Mouse (Mus musculus): ENCODE measurements at regions not wholly inside any gene's neighbourhood (a gene's known extent, or its start where the extent isn't known, plus 50 kb on each side); places are given as distances from the start of the nearest gene placed in this dataset.

- no peak for DNase-seq
These were observed 573.9 kb upstream of the Cblb start for GRCm38 (mm10) chr16:51457166-51457565.

DNA sequence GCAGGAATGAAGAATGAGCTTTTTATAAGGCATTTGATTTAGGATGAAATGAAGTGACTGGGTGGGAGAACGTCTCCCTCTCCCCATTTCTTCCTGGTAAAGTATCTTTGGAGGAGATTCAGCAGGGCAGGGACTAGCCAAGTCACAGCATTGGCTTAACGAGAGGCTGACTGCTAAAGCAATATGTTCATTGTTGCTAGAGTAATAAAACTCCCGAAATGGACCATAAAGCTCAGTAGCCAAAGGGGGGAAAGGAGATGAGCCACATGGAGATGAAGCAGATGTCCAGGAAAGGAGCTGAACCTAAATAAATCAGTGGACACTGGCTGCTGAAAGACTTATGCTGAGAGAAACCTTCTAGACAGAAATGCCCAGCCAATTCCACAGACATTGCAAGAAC, 555.3 kb upstream of the Cblb start:
- DNase-seq = no peak

GRCm38 (mm10) chr16:51496096-51496495, 534.9 kb upstream of the Cblb start:
- no peak for DNase-seq

DNA sequence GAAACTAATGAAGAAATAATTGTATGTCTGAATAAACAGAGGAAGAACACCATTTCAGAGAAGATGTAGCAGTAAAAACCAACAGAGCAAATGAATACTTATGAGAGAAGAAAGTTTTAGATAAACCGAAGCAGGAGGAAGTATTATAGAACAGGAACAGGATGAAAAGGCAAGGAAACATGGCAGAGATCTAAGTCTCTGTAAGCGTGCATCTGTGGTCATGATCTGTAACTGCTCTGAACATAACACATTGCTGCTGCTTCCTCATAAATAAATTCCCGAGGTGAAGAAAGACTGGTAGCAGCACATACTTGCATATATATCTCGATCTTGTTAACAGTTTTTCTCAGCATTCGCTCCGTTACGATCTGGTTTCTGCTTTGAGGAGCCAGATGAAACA, 533.2 kb upstream of the Cblb start:
- DNase-seq = no peak

DNA sequence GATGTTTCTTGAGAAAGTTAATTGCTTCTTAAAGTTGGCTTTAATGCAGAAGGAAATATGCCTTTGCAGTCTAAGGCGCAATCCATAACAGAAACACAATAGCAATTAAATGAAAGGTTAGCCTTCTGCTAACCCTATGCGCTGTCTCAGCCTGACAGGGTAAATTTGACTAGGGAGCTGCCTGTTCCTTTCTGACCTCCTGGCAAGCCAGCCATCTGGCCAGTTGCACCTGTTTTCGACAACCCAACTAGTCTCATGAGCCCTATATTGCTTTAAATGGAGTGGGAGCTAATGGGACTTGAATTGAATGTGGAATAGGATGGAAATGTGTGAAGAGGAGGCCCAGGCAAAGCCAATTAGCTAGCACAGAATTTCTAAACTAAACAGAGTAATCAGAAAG, 513.9 kb upstream of the Cblb start:
- no peak for DNase-seq

- no peak for DNase-seq
These were observed 510.3 kb upstream of the Cblb start for GRCm38 (mm10) chr16:51520762-51521161.

DNA sequence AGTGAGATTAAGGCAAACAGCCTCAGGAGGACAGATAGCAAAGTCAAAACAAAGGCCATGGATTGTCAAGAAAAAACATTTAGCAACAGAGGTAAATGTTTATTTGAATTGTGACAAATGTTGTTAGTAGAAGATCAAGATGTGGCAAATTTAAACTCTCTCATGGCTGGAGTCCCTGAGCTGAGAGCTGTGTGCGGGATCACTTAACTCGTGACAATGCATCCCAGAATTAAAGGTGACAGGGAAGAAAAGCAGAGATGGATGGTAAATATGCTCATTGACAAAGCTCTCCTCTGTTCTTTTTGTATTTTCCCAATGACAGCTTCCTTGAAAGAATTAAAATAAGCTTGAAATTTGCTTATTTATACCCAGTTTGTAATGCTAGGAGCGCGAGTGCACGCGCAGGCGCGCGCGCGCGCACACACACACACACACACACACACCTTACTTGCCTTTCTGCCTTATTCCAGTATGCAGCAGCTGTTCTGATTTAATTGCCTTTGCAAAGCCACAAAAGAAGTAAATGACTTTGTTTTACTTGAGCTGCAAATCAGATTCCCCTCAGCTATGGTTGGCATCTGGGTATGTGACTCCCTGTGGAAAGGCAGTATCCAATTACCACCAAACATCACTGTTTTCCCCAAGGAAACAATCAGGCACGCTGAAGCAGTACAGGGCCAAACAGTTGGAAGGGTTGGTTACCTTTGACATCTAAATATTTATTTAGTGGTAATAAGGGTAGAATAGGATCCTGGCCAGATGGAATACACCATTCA, 509.5 kb upstream of the Cblb start:
- no peak for DNase-seq

GRCm38 (mm10) chr16:51524023-51524422, 507.0 kb upstream of the Cblb start:
- DNase-seq = no peak

DNA sequence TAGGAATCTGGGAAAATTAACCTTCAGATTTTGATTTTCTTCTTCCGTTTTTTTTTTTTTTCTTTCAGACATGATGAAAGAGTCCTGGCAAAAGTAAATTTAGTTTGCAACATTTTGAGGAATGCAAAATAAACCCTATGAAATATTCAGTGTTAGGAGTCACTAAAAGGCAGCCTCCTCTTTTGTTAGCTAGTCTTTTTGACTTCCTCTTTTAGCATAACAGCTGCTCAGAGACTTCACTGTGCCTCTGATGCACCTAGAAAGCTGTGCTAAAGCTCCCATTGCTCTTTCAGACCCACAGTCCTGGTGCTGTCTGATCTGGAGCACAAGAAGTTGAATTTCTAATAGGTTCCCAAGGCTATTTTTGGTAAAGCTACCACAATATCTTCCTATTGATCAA, 498.5 kb upstream of the Cblb start:
- no peak for DNase-seq

GRCm38 (mm10) chr16:51543769-51544168, 487.3 kb upstream of the Cblb start:
- no peak for DNase-seq

DNA sequence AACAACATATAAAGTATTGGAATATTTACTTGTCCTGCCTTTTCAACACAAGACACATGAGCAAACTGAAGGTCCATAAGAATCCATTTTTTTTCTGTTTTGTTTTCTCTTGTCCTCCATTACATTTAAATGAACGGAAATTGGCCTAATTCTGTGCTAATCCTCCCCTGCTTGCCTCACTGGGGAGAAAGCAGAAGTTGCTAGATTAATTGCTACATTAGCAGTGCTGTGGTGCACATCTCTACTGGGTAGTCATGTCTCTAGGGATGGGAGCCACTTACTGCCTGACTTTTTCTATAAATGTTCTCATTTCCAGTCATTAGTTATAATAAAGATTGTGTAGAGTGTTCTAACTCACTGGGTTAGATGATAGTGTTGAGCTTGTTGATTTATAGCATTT, 484.0 kb upstream of the Cblb start:
- no peak for DNase-seq

- no peak for DNase-seq
These were observed 468.0 kb upstream of the Cblb start for GRCm38 (mm10) chr16:51562866-51563658.

GRCm38 (mm10) chr16:51564064-51564463, 467.0 kb upstream of the Cblb start:
- DNase-seq = no peak

GRCm38 (mm10) chr16:51577915-51578593, 453.0 kb upstream of the Cblb start:
- no peak for DNase-seq

DNA sequence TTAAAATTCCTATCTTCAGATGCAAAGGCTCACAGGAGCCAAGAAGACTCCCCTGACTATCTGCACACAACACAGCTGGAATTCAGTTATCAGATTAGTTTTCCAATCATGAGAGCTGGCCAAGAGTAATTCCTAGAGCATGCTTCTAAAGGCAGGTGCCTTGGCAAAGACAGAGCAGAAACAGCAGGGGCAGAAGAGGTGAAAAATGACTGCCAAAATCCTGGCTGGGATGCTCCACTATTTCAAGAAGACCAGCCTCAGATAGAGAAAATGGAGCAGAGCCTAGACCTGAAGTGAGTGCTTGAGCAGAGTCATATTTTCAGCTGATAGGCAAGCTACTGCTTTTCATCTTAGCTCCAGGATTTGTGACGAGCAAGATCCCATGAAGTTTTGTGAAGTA, 450.5 kb upstream of the Cblb start:
- no peak for DNase-seq

- no peak for DNase-seq
These were observed 441.1 kb upstream of the Cblb start for GRCm38 (mm10) chr16:51589924-51590397.

GRCm38 (mm10) chr16:51617579-51617978, 413.4 kb upstream of the Cblb start:
- DNase-seq = no peak

DNA sequence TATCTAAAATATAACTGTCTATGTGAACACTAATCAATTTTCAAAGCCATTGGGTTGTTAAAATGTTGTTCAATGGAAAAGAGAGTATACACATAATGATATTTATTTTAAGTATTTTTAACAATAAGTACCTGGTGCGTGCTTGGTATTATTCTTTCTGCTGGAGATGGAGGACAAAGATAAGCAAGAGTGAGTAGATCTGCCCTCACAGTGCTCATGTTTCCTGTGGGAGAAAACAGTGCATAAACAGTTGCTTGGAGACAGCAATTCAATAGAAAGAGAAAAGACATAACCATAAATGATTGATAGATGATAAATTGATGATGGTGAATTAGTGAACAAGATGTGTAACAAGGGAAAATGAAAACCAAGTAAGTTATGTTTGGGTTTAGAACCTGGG, 384.4 kb upstream of the Cblb start:
- no peak for DNase-seq

GRCm38 (mm10) chr16:51650100-51650499, 380.9 kb upstream of the Cblb start:
- DNase-seq = no peak

DNA sequence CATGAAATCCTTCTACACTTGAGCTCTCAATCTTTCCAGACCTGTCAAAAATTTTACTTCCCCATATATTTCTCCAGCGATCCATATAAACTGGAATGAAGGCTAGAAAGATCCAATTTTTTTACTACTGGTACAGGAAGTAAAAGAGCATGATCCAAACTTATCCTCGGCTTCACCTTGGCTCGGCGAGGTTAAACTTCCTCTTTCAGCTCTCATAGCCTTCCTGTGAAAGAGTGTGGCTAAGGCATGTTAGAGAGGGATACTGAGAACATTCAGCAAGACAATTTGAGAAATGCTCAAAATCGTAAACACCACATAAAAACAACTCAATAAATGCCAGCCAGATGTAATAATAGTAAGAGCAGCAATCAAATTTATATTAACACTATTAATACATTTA, 380.3 kb upstream of the Cblb start:
- DNase-seq = no peak

DNA sequence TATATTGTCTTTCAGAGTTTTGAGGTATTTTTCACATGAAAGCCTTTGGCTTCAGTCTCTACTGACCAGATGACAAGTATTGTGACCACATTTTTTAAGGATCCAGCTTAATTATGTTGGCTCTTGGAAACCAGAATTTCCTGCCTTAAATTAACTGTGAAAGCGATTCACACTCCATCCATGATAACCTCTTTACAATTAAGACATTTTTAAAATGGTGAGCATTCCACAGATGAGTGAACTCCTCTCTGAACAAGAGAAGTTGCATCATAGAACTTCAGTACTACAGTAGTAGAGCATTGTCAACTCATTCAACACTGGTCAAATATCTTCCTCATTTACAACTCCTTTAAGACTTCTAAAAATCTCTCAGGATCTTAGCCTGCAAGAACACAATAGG, 369.3 kb upstream of the Cblb start:
- no peak for DNase-seq

DNA sequence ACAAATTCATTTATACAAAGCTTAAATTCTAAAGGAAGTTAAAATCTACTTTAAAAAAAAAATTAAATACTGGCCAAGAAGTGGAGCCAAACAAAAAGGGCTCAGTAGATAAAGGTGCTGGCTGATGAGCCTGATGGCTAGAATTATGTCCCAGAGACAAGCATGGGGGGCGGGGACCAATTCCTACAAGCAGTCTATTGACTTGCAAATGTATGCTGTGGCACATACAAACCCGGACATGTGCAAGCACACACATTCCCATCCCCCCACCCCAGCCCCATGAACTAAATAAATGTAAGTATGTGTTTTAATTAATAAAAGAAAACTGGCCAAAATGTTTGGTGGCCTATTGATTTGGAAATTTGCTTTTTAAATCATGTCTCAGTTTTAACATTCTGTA, 366.7 kb upstream of the Cblb start:
- DNase-seq = no peak

DNA sequence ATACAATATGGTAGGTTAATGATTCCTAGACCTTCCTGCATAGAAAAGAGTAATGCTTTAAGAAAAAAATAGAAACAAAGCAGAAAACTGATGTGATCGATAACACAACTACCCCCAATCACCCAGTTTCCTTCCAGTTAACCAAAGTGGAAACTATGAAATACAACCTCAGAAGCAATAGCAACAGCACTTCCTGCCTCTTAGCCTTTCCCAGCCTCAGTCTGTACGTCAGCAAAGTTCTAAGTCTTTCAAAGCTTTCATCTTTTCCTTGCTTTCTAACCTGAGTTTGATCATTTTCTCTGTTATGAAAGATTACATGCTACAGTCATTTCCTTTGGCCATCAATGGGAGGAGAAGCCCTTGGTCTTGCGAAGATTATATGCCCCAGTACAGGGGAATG, 355.9 kb upstream of the Cblb start:
- DNase-seq = no peak

DNA sequence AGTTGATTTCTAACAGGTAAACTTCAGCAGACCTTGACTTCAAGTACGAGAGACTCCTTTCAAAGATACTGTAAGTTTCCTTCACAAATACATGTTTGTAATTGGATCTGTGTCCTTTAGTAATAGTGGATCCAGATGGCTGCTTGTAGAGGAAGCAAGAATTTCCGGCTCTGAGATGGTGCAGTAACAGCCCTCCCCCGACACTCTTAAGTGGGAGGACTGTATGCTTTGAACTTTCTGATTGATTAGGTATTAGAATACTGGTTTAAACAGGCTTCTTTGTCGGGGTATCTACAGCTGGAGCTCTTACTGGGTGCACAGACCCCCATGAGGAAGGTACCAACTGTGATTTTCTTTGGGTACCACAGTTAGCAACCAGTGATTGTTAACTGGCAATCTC, 355.0 kb upstream of the Cblb start:
- DNase-seq = no peak
